In the genomic region with DNA sequence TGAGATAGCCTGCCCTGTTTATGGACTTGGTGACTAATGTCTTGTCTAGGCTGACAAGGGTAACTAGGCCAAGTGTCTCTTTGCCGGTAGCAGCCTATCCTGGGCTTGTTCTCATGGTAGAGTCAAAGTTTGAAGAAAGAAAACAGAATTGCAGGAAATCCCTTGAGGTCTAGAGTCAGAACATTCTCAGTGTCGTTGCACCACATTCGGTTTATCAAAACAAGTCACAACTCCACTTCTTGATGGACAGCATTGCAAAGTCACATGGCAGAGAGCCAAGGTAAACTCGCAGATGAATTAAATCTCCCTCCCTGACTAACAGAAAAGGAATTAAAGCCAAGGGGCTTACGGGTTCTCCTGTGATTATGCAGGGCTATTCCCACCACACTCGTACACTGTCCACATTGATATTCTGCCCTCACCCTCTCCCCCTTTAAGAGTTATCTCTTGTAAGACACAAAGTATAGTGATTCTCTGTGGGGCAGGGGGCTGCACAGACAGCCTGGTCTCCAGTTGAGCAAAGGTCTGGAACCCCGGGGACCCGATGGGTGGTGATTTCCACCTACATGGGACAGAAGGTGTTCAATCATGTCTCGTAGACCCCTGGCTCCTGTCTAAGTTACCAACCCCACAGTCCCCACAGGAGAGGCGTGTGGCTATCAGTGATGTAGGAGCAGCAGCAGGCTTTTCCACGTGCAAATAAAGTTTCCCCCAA, we compare ENCODE assay signal across 11 mouse cellular contexts. TPM values are rescaled to one million over a fixed set of nuclear protein-coding genes. Genes with fewer than 3 reads are reported as not detected.
DNase-seq lines count a peak whose midpoint lies in the region; ATAC-seq lines count a peak whose summit lies in the region.
"Had no signal": no experiment of that assay in that cellular context is flagged by ENCODE, and none has a peak within 500 bp of the region (broad histone marks: within the 10 kb centered on the region; RNA-seq: fewer than 3 reads in every experiment).

No protein-coding gene starts in this region.

- H3K9ac ChIP-seq in heart, embryonic 11.5 days (ENCODE audit: low read depth, low read length): no peak overlapping the region
- H3K9ac ChIP-seq in hindbrain, embryonic 14.5 days: no peak overlapping the region
- H3K9ac ChIP-seq: limb, embryonic 12.5 days had no signal

- H3K9me3 ChIP-seq in heart, embryonic 11.5 days (replicated peaks; ENCODE audit: control insufficient read depth, low read length): no peaks in the 10 kb centered on the region
- H3K9me3 ChIP-seq in hindbrain, embryonic 14.5 days (ENCODE audit: control insufficient read depth, low read length): no peaks in the 10 kb centered on the region
- H3K9me3 ChIP-seq: limb, embryonic 12.5 days had no signal

- H3K27ac ChIP-seq in heart, embryonic 11.5 days (ENCODE audit: low read depth, low read length): no peak overlapping the region
- H3K27ac ChIP-seq in hindbrain, embryonic 14.5 days: no peak overlapping the region
- H3K27ac ChIP-seq: limb, embryonic 12.5 days had no signal

- no peak for ATAC-seq in heart, embryonic 11.5 days (replicated peaks; ENCODE audit: insufficient number of reproducible peaks, low FRiP score, low TSS enrichment)
- ATAC-seq in hindbrain, embryonic 14.5 days (ENCODE audit: low FRiP score): no peak

- DNase-seq in heart, adult 18-20 months: peak; percentile 69 to 79
- DNase-seq in 3T3-L1 (ENCODE audit: low read depth, low spot score): peak; percentile 81
- peak; percentile 67 to 73 for DNase-seq in adrenal gland, postnatal 36 days
- DNase-seq in heart, postnatal 36 days: peak; percentile 33 to 35
- DNase-seq in cerebellum, postnatal 36 days: no peak
- DNase-seq in layer of hippocampus, adult 9-11 months: no peak
- DNase-seq in hindbrain, embryonic 14.5 days (ENCODE audit: low spot score): no peak
- DNase-seq: cerebellum, adult 2 months had no signal

- no peaks in the 10 kb centered on the region for H3K36me3 ChIP-seq in heart, embryonic 11.5 days (ENCODE audit: control insufficient read depth, insufficient read depth, low read length)
- no peaks in the 10 kb centered on the region for H3K36me3 ChIP-seq in hindbrain, embryonic 14.5 days (replicated peaks; ENCODE audit: control insufficient read depth, insufficient read depth)
- H3K36me3 ChIP-seq: limb, embryonic 12.5 days had no signal

- intact Hi-C loops in heart, postnatal 36 days (cut with DNase I): no loop called here

- H3K27me3 ChIP-seq in heart, embryonic 11.5 days (ENCODE audit: control insufficient read depth, insufficient read depth, low read length): no peaks in the 10 kb centered on the region
- H3K27me3 ChIP-seq in hindbrain, embryonic 14.5 days (ENCODE audit: control insufficient read depth, insufficient read depth, low read length): peaks cover 3% of the 10 kb centered on the region; the same call in 1 of the 2 replicates
- H3K27me3 ChIP-seq: limb, embryonic 12.5 days had no signal

- 60% methylated on average over 11 of the region's 11 CpGs for WGBS in heart, embryonic 11.5 days (ENCODE audit: insufficient replicate concordance)
- 68% methylated on average over 11 of the region's 11 CpGs for WGBS in hindbrain, embryonic 14.5 days

- H3K4me3 ChIP-seq in heart, embryonic 11.5 days (ENCODE audit: low read depth, low read length): no peak overlapping the region
- no peak overlapping the region for H3K4me3 ChIP-seq in hindbrain, embryonic 14.5 days (replicated peaks; ENCODE audit: low read length)
- H3K4me3 ChIP-seq: limb, embryonic 12.5 days had no signal

- peaks cover 18% of the 10 kb centered on the region for H3K4me1 ChIP-seq in heart, embryonic 11.5 days (ENCODE audit: control insufficient read depth, insufficient read depth, low read length)
- peaks cover 4% of the 10 kb centered on the region; the same call in 1 of the 2 replicates for H3K4me1 ChIP-seq in hindbrain, embryonic 14.5 days (replicated peaks; ENCODE audit: control insufficient read depth, insufficient read depth, low read length)

- no peak overlapping the region for H3K4me2 ChIP-seq in heart, embryonic 11.5 days
- H3K4me2 ChIP-seq in hindbrain, embryonic 14.5 days (replicated peaks): no peak overlapping the region
- H3K4me2 ChIP-seq: limb, embryonic 12.5 days had no signal

RNA-seq across cellular contexts. Expression of gene Snap25, which starts 30.9 kb away (rescaled TPM):
- under 1 TPM in 1 of 2 experiments, not detected in 1; 0.12 TPM for total RNA-seq in heart, adult 18-20 months (2021)
- 10.7 and 12.1 TPM in 2 replicates for polyA plus RNA-seq in heart, embryonic 11.5 days (2014; fragmentation: Nextera tagmentation; extraction: Ambion mirVana)
- total RNA-seq in adrenal gland, postnatal 36 days (2021): 10 to 100 TPM; 28.9 to 31.8 TPM
- under 1 TPM in 1 of 2 experiments, not detected in 1; 0.83 TPM for total RNA-seq in heart, postnatal 36 days (2021)
- 266 and 270 TPM in 2 replicates for polyA plus RNA-seq in hindbrain, embryonic 14.5 days (2014; fragmentation: Nextera tagmentation; extraction: Ambion mirVana)
- total RNA-seq: hematopoietic stem cell, adult 5-6 weeks had no signal

Comparison
In these comparisons a context has a peak if more than half of its experiments do, and no peak if none do; other contexts are left out.
1. DNase-seq: peak in heart, adult 18-20 months (2 of 2), 3T3-L1 (single experiment), adrenal gland, postnatal 36 days (2 of 2) and heart, postnatal 36 days (2 of 2); none in cerebellum, postnatal 36 days (0 of 2), layer of hippocampus, adult 9-11 months (single experiment) and hindbrain, embryonic 14.5 days (single experiment).
2. RNA of gene Snap25, which starts 30.9 kb away (total RNA-seq): 28.9 to 31.8 TPM in adrenal gland, postnatal 36 days; 0.83 TPM in heart, postnatal 36 days and 0.12 TPM in heart, adult 18-20 months; every median in the first group is over 10 times any median in the second.